Mouse (Mus musculus) erythroblast, embryonic 14.5 days (primary cell): Measurements from ENCODE around the gene Bloc1s1. TPM values are rescaled to one million over a fixed set of nuclear protein-coding genes. Genes with fewer than 3 reads are reported as not detected.

Experiments
- H3K27me3 ChIP-seq: 2 replicates; pipeline ENCODE4 v1.6.1; 2012; ENCODE audit warnings: inconsistent platforms; ENCODE audit not compliant: control insufficient read depth
- H3K36me3 ChIP-seq: 2 replicates; pipeline ENCODE4 v1.6.1; 2012; ENCODE audit warnings: mild to moderate bottlenecking, inconsistent platforms; ENCODE audit not compliant: control insufficient read depth
- H3K4me1 ChIP-seq: 2 replicates; pipeline ENCODE4 v1.6.1; 2012; ENCODE audit warnings: inconsistent platforms; ENCODE audit not compliant: control insufficient read depth
- H3K4me3 ChIP-seq: replicated peaks from 2 replicates; pipeline ENCODE3; 2012; ENCODE audit warnings: moderate library complexity, mild to moderate bottlenecking, inconsistent platforms
- H3K9me3 ChIP-seq: 2 replicates; pipeline ENCODE4 v1.6.1; 2012; ENCODE audit warnings: low read length, inconsistent platforms, mixed read lengths; ENCODE audit not compliant: control insufficient read depth
- GATA1 ChIP-seq: IDR thresholded peaks from 2 replicates; pipeline ENCODE4 v1.6.1; 2012; ENCODE audit warnings: low read length, inconsistent platforms, mixed read lengths
- TAL1 ChIP-seq: IDR thresholded peaks from 3 replicates; pipeline ENCODE4 v1.6.1; 2012; ENCODE audit warnings: low read length, inconsistent platforms, mixed read lengths
- polyA plus RNA-seq: library from polyadenylated mRNA; stranded (reverse); fragments of >175 nt; gene quantifications from 2 replicates; pipeline ENCODE4 v1.2.3, GENCODE M21; 2012

Gene Bloc1s1
- polyA plus RNA-seq, 1 experiment, result 25.2 TPM

- Histone ChIP-seq H3K27me3 (peaks cover 71% of the 10 kb centered on the region), H3K4me1 (no peaks in the 10 kb centered on the region), H3K4me3 (no peak overlapping the region), H3K36me3 (no peaks in the 10 kb centered on the region), H3K9me3 (no peaks in the 10 kb centered on the region; the same call in 1 of the 2 replicates)
- TF ChIP-seq TAL1 (no peak), GATA1 (no peak)
These were observed 10.3 kb upstream of the Bloc1s1 start for GRCm38 (mm10) chr10:128933976-128934721.

GRCm38 (mm10) chr10:128933574-128933973 is 9.7 kb upstream of the Bloc1s1 start, which contains the start of gene Itga7:
Itga7 (plus strand) TSS chr10:128933818.
- Histone ChIP-seq H3K36me3 (no peaks in the 10 kb centered on the region), H3K9me3 (no peaks in the 10 kb centered on the region; the same call in 1 of the 2 replicates), H3K27me3 (peaks cover 74% of the 10 kb centered on the region), H3K4me1 (no peaks in the 10 kb centered on the region), H3K4me3 (no peak within 1 kb of the TSS)
- TF ChIP-seq TAL1 (no peak), GATA1 (no peak)

DNA sequence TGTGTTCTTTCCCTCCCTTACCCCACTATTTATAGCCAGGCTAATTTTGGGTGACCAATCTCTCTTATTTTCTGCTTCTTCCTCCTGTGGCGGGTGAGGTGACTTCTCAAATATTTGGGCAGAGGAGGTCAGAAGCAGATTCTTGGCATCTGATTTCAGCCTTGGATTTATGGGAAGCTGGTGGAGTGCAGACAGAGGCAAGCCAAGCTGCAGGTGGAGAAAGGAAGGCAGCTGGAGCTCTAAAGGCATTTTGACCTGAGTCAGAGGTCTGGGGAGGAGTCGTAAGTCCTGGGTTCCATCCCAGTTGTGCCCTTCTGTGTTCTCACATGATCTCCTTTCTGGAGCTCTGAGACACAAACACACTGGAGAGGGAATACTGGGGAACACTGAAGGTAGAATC is 7.6 kb upstream of the Bloc1s1 start:
- H3K4me1 ChIP-seq, result no peaks in the 10 kb centered on the region
- H3K9me3 ChIP-seq, result no peaks in the 10 kb centered on the region; the same call in 1 of the 2 replicates
- no peaks in the 10 kb centered on the region for H3K36me3 ChIP-seq
- H3K27me3 ChIP-seq, result peaks cover 85% of the 10 kb centered on the region
- no peak overlapping the region for H3K4me3 ChIP-seq
- TF ChIP-seq GATA1 (no peak), TAL1 (no peak)

- H3K27me3 ChIP-seq, result peaks cover 69% of the 10 kb centered on the region
These were observed 6.0 kb upstream of the Bloc1s1 start for GRCm38 (mm10) chr10:128929638-128930378.

GRCm38 (mm10) chr10:128928356-128928755 is 4.5 kb upstream of the Bloc1s1 start:
- TF ChIP-seq GATA1 (no peak), TAL1 (no peak)
- H3K36me3 ChIP-seq, result no peaks in the 10 kb centered on the region
- H3K27me3 ChIP-seq, result peaks cover 57% of the 10 kb centered on the region
- H3K4me1 ChIP-seq, result peaks cover 9% of the 10 kb centered on the region
- no peaks in the 10 kb centered on the region for H3K9me3 ChIP-seq
- H3K4me3 ChIP-seq, result no peak overlapping the region

More at GRCm38 (mm10) chr10:128929638-128930378, 6.0 kb upstream of the Bloc1s1 start:
- H3K9me3 ChIP-seq, result no peaks in the 10 kb centered on the region; the same call in 1 of the 2 replicates
- no peaks in the 10 kb centered on the region for H3K36me3 ChIP-seq
- H3K4me3 ChIP-seq, result no peak overlapping the region
- no peaks in the 10 kb centered on the region for H3K4me1 ChIP-seq
- TF ChIP-seq GATA1, result no peak
- TF ChIP-seq TAL1, result no peak

- TF ChIP-seq GATA1 (no peak), TAL1 (no peak)
- no peaks in the 10 kb centered on the region for H3K9me3 ChIP-seq
- peaks cover 28% of the 10 kb centered on the region for H3K4me1 ChIP-seq
- peaks cover 12% of the 10 kb centered on the region for H3K27me3 ChIP-seq
- peaks cover 3% of the 10 kb centered on the region for H3K36me3 ChIP-seq
- H3K4me3 ChIP-seq, result peak overlapping the region; percentile 85
These were observed 683 bp downstream of the Bloc1s1 start for GRCm38 (mm10) chr10:128923013-128923691.

DNA sequence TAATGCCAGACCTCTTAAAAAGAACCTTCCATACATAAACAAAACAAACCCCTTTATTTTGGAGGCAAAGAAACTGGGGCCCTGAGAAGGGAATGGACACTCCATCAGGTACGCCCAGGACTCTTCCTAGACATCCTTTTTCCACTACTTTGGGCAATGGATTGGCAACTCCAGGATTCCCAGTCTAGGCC is 1.1 kb downstream of the Bloc1s1 start, which contains the start of gene Rdh5:
Rdh5 (minus strand) TSS at position 67 of the 191 bp plus-strand sequence.
- H3K36me3 ChIP-seq, result peaks cover 8% of the 10 kb centered on the region
- peaks cover 28% of the 10 kb centered on the region for H3K4me1 ChIP-seq
- no peaks in the 10 kb centered on the region for H3K9me3 ChIP-seq
- TF ChIP-seq TAL1 (no peak), GATA1 (no peak)
- peaks cover 8% of the 10 kb centered on the region for H3K27me3 ChIP-seq
- H3K4me3 ChIP-seq, result peak within 1 kb of the TSS; percentile 85

- Histone ChIP-seq H3K4me3 (peak overlapping the region; percentile 85), H3K36me3 (peaks cover 12% of the 10 kb centered on the region), H3K4me1 (peaks cover 28% of the 10 kb centered on the region), H3K27me3 (peaks cover 5% of the 10 kb centered on the region), H3K9me3 (no peaks in the 10 kb centered on the region)
- no peak for TF ChIP-seq TAL1
- no peak for TF ChIP-seq GATA1
These were observed 1.7 kb downstream of the Bloc1s1 start for GRCm38 (mm10) chr10:128921883-128922821.
